In genomic region chr7:45726419-45726818, GRCm38 (mm10) we compare ENCODE assay signal across 39 mouse cellular contexts. TPM values are rescaled to one million over a fixed set of nuclear protein-coding genes. Genes with fewer than 3 reads are reported as not detected.
A peak's percentile ranks its signal among the peaks of the same experiment; 100 is the strongest.
DNase-seq lines count a peak whose midpoint lies in the region; ATAC-seq lines count a peak whose summit lies in the region.
"Had no signal": no experiment of that assay in that cellular context is flagged by ENCODE, and none has a peak within 500 bp of the region (broad histone marks: within the 10 kb centered on the region; RNA-seq: fewer than 3 reads in every experiment).

No protein-coding gene starts in this region.

- WGBS in heart, embryonic 11.5 days (ENCODE audit: insufficient replicate concordance) = 85% methylated on average over 10 of the region's 10 CpGs
- WGBS in intestine, embryonic 15.5 days = 84% methylated on average over 10 of the region's 10 CpGs
- 89% methylated on average over 10 of the region's 10 CpGs for WGBS in stomach, embryonic 15.5 days

- no peaks in the 10 kb centered on the region for H3K27me3 ChIP-seq in heart, embryonic 11.5 days (ENCODE audit: control insufficient read depth, insufficient read depth, low read length)
- no peaks in the 10 kb centered on the region for H3K27me3 ChIP-seq in intestine, embryonic 15.5 days (replicated peaks)
- no peaks in the 10 kb centered on the region for H3K27me3 ChIP-seq in stomach, embryonic 15.5 days (replicated peaks)
- H3K27me3 ChIP-seq: forebrain, embryonic 12.5 days; heart, embryonic 12.5 days; kidney, embryonic 15.5 days; limb, embryonic 13.5 days; lung, embryonic 15.5 days; midbrain, embryonic 15.5 days had no signal

- H3K4me3 ChIP-seq in heart, embryonic 11.5 days (ENCODE audit: low read depth, low read length) = no peak overlapping the region
- H3K4me3 ChIP-seq in intestine, embryonic 15.5 days (replicated peaks) = no peak overlapping the region
- H3K4me3 ChIP-seq in stomach, embryonic 15.5 days (replicated peaks) = no peak overlapping the region
- H3K4me3 ChIP-seq: erythroblast, embryonic 14.5 days; forebrain, embryonic 12.5 days; heart, embryonic 12.5 days; kidney, embryonic 15.5 days; limb, embryonic 13.5 days; lung, embryonic 15.5 days; midbrain, embryonic 10.5 days; midbrain, embryonic 15.5 days had no signal

- no peaks in the 10 kb centered on the region for H3K9me3 ChIP-seq in heart, embryonic 11.5 days (replicated peaks; ENCODE audit: control insufficient read depth, low read length)
- H3K9me3 ChIP-seq in intestine, embryonic 15.5 days = no peaks in the 10 kb centered on the region
- no peaks in the 10 kb centered on the region for H3K9me3 ChIP-seq in stomach, embryonic 15.5 days
- H3K9me3 ChIP-seq: forebrain, embryonic 12.5 days; G1E; heart, embryonic 12.5 days; kidney, embryonic 15.5 days; limb, embryonic 13.5 days; lung, embryonic 15.5 days; midbrain, embryonic 10.5 days; midbrain, embryonic 15.5 days had no signal

- no peak overlapping the region for H3K4me2 ChIP-seq in heart, embryonic 11.5 days
- H3K4me2 ChIP-seq in intestine, embryonic 15.5 days (replicated peaks) = 0 out of 2 replicates have a peak overlapping the region, but pooled peaks have one; percentile 7
- H3K4me2 ChIP-seq in stomach, embryonic 15.5 days = no peak overlapping the region
- H3K4me2 ChIP-seq: forebrain, embryonic 12.5 days; heart, embryonic 12.5 days; kidney, embryonic 15.5 days; limb, embryonic 13.5 days; liver, embryonic 11.5 days; lung, embryonic 15.5 days; midbrain, embryonic 15.5 days had no signal

- peak overlapping the region; percentile 5; the same call in 1 of the 2 replicates for H3K9ac ChIP-seq in heart, embryonic 11.5 days (ENCODE audit: low read depth, low read length)
- H3K9ac ChIP-seq in intestine, embryonic 15.5 days = 0 out of 2 replicates have a peak overlapping the region, but pooled peaks have one; percentile 17
- no peak overlapping the region for H3K9ac ChIP-seq in stomach, embryonic 15.5 days
- H3K9ac ChIP-seq: forebrain, embryonic 12.5 days; heart, embryonic 12.5 days; kidney, embryonic 15.5 days; limb, embryonic 13.5 days; lung, embryonic 15.5 days; midbrain, embryonic 15.5 days had no signal

- DNase-seq in adrenal gland, adult 2 months = peak; percentile 66
- no peak for DNase-seq in adrenal gland, postnatal 10 days
- no peak for DNase-seq in heart, postnatal 25 days (ENCODE audit: low spot score)
- DNase-seq in right cerebral cortex, postnatal 4 days = no peak
- DNase-seq: cerebellum, adult 11-12 months; cerebellum, adult 9-11 months; gastrocnemius, postnatal 10 days; kidney, adult 18-20 months; kidney, postnatal 25 days; right cerebral cortex, postnatal 25 days; thymus, adult 2 months; thymus, postnatal 4 days had no signal

- no peak for ATAC-seq in heart, embryonic 11.5 days (replicated peaks; ENCODE audit: insufficient number of reproducible peaks, low FRiP score, low TSS enrichment)
- no peak for ATAC-seq in intestine, embryonic 15.5 days
- ATAC-seq in stomach, embryonic 15.5 days (ENCODE audit: insufficient read depth, low FRiP score, low read depth) = no peak
- ATAC-seq: hindbrain, embryonic 16.5 days; midbrain, embryonic 15.5 days had no signal

- H3K27ac ChIP-seq in heart, embryonic 11.5 days (ENCODE audit: low read depth, low read length) = no peak overlapping the region
- H3K27ac ChIP-seq in intestine, embryonic 15.5 days = peak overlapping the region; percentile 67
- H3K27ac ChIP-seq in stomach, embryonic 15.5 days = 0 out of 2 replicates have a peak overlapping the region, but pooled peaks have one; percentile 65
- H3K27ac ChIP-seq: forebrain, embryonic 12.5 days; kidney, embryonic 15.5 days; limb, embryonic 13.5 days; lung, embryonic 15.5 days; midbrain, embryonic 10.5 days; midbrain, embryonic 15.5 days had no signal

- intact Hi-C loops in heart, postnatal 25 days (cut with DNase I) = no loop called here

- H3K4me1 ChIP-seq in heart, embryonic 11.5 days (ENCODE audit: control insufficient read depth, insufficient read depth, low read length) = peaks cover 7% of the 10 kb centered on the region; the same call in 1 of the 2 replicates
- H3K4me1 ChIP-seq in intestine, embryonic 15.5 days (replicated peaks) = peaks cover 38% of the 10 kb centered on the region
- H3K4me1 ChIP-seq in stomach, embryonic 15.5 days = peaks cover 25% of the 10 kb centered on the region
- H3K4me1 ChIP-seq: midbrain, embryonic 15.5 days had no signal

- H3K36me3 ChIP-seq in heart, embryonic 11.5 days (ENCODE audit: control insufficient read depth, insufficient read depth, low read length) = peaks cover 27% of the 10 kb centered on the region
- peaks cover 36% of the 10 kb centered on the region for H3K36me3 ChIP-seq in intestine, embryonic 15.5 days
- peaks cover 37% of the 10 kb centered on the region for H3K36me3 ChIP-seq in stomach, embryonic 15.5 days

RNA-seq across cellular contexts. Expression of gene Spaca4, which starts 0.8 kb away (rescaled TPM):
- not detected for total RNA-seq in adrenal gland, adult 2 months (2021)
- not detected in 2 replicates for polyA plus RNA-seq in adrenal gland, adult 2 months (2012; rRNA removed)
- not detected for total RNA-seq in adrenal gland, postnatal 10 days (2021)
- polyA plus RNA-seq in heart, embryonic 11.5 days (2014; fragmentation: Nextera tagmentation; extraction: Ambion mirVana) = not detected in 2 replicates
- not detected for total RNA-seq in heart, postnatal 25 days (2021)
- polyA plus RNA-seq in intestine, embryonic 15.5 days (2015; fragmentation: Nextera tagmentation; extraction: Ambion mirVana) = 0.49 and 0.74 TPM in 2 replicates
- polyA plus RNA-seq in stomach, embryonic 15.5 days (2015; fragmentation: Nextera tagmentation; extraction: Ambion mirVana) = 0.45 TPM in 1 of 2 replicates, not detected in the other
- total RNA-seq: common myeloid progenitor, adult 5-6 weeks; G1E; gastrocnemius, postnatal 10 days; hematopoietic stem cell, adult 5-6 weeks; layer of hippocampus, adult 18-20 months; layer of hippocampus, postnatal 10 days; left cerebral cortex, adult 18-20 months; left cerebral cortex, postnatal 14 days; megakaryocyte progenitor cell, adult 5-6 weeks; neutrophil, adult 5-6 weeks had no signal
- polyA plus RNA-seq: embryonic facial prominence, embryonic 14.5 days; erythroblast, embryonic 14.5 days; forebrain, embryonic 12.5 days; G1E; heart, embryonic 12.5 days; heart, postnatal 0 days; hindbrain, embryonic 16.5 days; kidney, embryonic 15.5 days; limb, embryonic 13.5 days; liver, embryonic 11.5 days; liver, embryonic 16.5 days; lung, embryonic 15.5 days; midbrain, embryonic 10.5 days; midbrain, embryonic 15.5 days; neural tube, embryonic 11.5 days; spleen, adult 2 months; thymus, adult 2 months had no signal

RNA-seq across cellular contexts. Expression of gene Fam83e, which starts 5.4 kb away (rescaled TPM):
- total RNA-seq in adrenal gland, adult 2 months (2021) = under 1 TPM; 0.72 to 0.86 TPM
- polyA plus RNA-seq in adrenal gland, adult 2 months (2012; rRNA removed) = 0.86 and 2.0 TPM in 2 replicates
- under 1 TPM; 0.27 to 0.33 TPM for total RNA-seq in adrenal gland, postnatal 10 days (2021)
- polyA plus RNA-seq in heart, embryonic 11.5 days (2014; fragmentation: Nextera tagmentation; extraction: Ambion mirVana) = 0.58 and 0.67 TPM in 2 replicates
- total RNA-seq in heart, postnatal 25 days (2021) = under 1 TPM; 0.20 to 0.34 TPM
- 19.7 and 22.4 TPM in 2 replicates for polyA plus RNA-seq in intestine, embryonic 15.5 days (2015; fragmentation: Nextera tagmentation; extraction: Ambion mirVana)
- polyA plus RNA-seq in stomach, embryonic 15.5 days (2015; fragmentation: Nextera tagmentation; extraction: Ambion mirVana) = 12.8 and 13.3 TPM in 2 replicates

RNA-seq across cellular contexts. Expression of gene Sphk2, which starts 8.6 kb away (rescaled TPM):
- 10 to 100 TPM; 38.9 to 39.5 TPM for total RNA-seq in adrenal gland, adult 2 months (2021)
- 90.9 and 92.5 TPM in 2 replicates for polyA plus RNA-seq in adrenal gland, adult 2 months (2012; rRNA removed)
- total RNA-seq in adrenal gland, postnatal 10 days (2021) = 10 to 100 TPM; 28.0 to 28.8 TPM
- polyA plus RNA-seq in heart, embryonic 11.5 days (2014; fragmentation: Nextera tagmentation; extraction: Ambion mirVana) = 13.2 and 17.3 TPM in 2 replicates
- total RNA-seq in heart, postnatal 25 days (2021) = 10 to 100 TPM; 15.8 to 16.7 TPM
- polyA plus RNA-seq in intestine, embryonic 15.5 days (2015; fragmentation: Nextera tagmentation; extraction: Ambion mirVana) = 38.1 and 41.6 TPM in 2 replicates
- 35.4 and 36.7 TPM in 2 replicates for polyA plus RNA-seq in stomach, embryonic 15.5 days (2015; fragmentation: Nextera tagmentation; extraction: Ambion mirVana)

RNA-seq across cellular contexts. Expression of gene Rpl18, which starts 11.2 kb away (rescaled TPM):
- 1,000 to 10,000 TPM in 1 of 2 experiments, 100 to 1,000 TPM in 1; 972 to 1,050 TPM for total RNA-seq in adrenal gland, adult 2 months (2021)
- 1,143 and 1,258 TPM in 2 replicates for polyA plus RNA-seq in adrenal gland, adult 2 months (2012; rRNA removed)
- 1,000 to 10,000 TPM; 1,029 to 1,042 TPM for total RNA-seq in adrenal gland, postnatal 10 days (2021)
- 764 and 836 TPM in 2 replicates for polyA plus RNA-seq in heart, embryonic 11.5 days (2014; fragmentation: Nextera tagmentation; extraction: Ambion mirVana)
- total RNA-seq in heart, postnatal 25 days (2021) = 100 to 1,000 TPM; 507 to 553 TPM
- 1,110 and 1,134 TPM in 2 replicates for polyA plus RNA-seq in intestine, embryonic 15.5 days (2015; fragmentation: Nextera tagmentation; extraction: Ambion mirVana)
- 954 and 1,069 TPM in 2 replicates for polyA plus RNA-seq in stomach, embryonic 15.5 days (2015; fragmentation: Nextera tagmentation; extraction: Ambion mirVana)

RNA-seq across cellular contexts. Expression of gene Dbp, which starts 21.5 kb away (rescaled TPM):
- total RNA-seq in adrenal gland, adult 2 months (2021) = 100 to 1,000 TPM in 1 of 2 experiments, 10 to 100 TPM in 1; 54.3 to 225 TPM
- polyA plus RNA-seq in adrenal gland, adult 2 months (2012; rRNA removed) = 569 and 796 TPM in 2 replicates
- 10 to 100 TPM; 21.4 to 62.3 TPM for total RNA-seq in adrenal gland, postnatal 10 days (2021)
- polyA plus RNA-seq in heart, embryonic 11.5 days (2014; fragmentation: Nextera tagmentation; extraction: Ambion mirVana) = 3.3 and 3.5 TPM in 2 replicates
- total RNA-seq in heart, postnatal 25 days (2021) = 100 to 1,000 TPM in 1 of 2 experiments, 10 to 100 TPM in 1; 13.6 to 153 TPM
- 3.1 and 3.4 TPM in 2 replicates for polyA plus RNA-seq in intestine, embryonic 15.5 days (2015; fragmentation: Nextera tagmentation; extraction: Ambion mirVana)
- polyA plus RNA-seq in stomach, embryonic 15.5 days (2015; fragmentation: Nextera tagmentation; extraction: Ambion mirVana) = 2.8 and 4.4 TPM in 2 replicates
